Mouse (Mus musculus) heart, adult 2 months (tissue): ENCODE results near the gene Ccdc157.

Source experiments
- CTCF ChIP-seq: fragments of 200-600 bp; IDR thresholded peaks from 2 replicates; pipeline ENCODE4 v1.8.1; 2022; ENCODE audit warnings: antibody characterized with exemption, mild to moderate bottlenecking, moderate library complexity
- EP300 ChIP-seq: fragments of 200-500 bp; IDR thresholded peaks from 2 replicates; pipeline ENCODE4 v1.6.1; 2011; ENCODE audit warnings: low read depth, low read length, control low read depth; ENCODE audit not compliant: insufficient read depth
- POLR2A ChIP-seq: fragments of 200-500 bp; IDR thresholded peaks from 2 replicates; pipeline ENCODE4 v1.6.1; 2011; ENCODE audit warnings: mild to moderate bottlenecking, low read depth, low read length, control low read depth; ENCODE audit not compliant: insufficient read depth

DNA sequence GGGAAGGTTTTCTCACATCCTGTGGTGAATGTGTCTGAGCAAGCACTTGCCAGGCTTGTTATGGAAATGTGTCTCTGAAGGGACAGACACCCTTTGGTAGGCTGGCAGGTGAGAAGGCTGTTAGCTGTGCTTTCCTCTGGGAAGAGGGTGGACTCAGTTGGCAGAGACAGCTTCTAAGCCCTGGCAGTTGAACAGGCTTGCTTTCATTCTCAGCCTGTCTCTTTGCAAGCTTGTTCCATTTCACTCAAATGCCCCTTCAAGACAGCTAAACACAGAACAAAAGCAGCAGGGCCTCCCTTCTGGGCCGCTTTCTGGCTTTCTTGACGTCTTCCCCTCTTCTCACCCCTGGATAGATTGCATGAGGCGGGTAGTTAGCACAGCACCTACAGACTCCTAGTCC, 60.6 kb downstream of the Ccdc157 start:
- TF ChIP-seq EP300 (no peak), CTCF (no peak), POLR2A (no peak)
